Mouse (Mus musculus) lung, postnatal 10 days (tissue): ENCODE measurements at regions not wholly inside any gene's neighbourhood (a gene's known extent, or its start where the extent isn't known, plus 50 kb on each side); places are given as distances from the start of the nearest gene placed in this dataset.

Source experiments
- DNase-seq: peaks from one replicate; pipeline ENCODE4 v3.0.0; 2021

DNA sequence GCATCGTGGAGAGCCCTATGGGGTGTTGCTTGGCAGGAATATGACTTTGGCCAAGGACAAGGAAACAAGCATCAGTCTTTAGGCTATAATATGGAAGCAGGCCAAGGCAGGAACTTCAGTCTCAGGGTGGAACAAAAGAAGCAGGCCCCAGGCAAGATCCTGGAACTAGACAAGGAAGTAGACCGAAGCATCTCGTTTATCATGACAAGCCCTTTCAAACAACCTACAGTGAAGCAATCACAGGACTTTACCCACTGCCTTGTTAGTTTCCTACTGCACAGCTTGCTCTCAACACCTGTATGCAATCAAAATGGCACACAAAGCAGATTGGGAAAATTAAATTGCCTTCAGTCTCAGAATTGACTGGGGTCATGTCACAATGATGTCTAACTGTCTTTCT lies 163.2 kb upstream of the Gulp1 start:
- no peak for DNase-seq

DNA sequence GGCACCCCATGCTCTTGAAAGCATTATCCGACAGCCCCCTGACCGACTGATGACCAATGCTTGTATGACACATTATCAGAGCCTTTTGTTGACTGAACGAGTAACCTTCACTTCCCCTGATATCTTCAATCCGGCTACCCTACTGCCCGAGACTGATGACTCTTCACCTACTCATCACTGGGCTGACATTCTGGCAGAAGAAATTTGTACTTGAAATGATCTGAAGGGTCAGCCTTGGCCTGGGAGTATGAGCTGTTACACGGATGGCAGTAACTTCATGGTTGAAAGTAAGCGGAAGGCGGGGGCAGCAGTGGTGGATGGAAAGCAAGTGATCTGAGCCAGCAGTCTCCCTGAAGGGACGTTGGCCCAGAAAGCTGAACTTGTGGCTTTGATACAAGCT lies 159.2 kb upstream of the Gulp1 start:
- DNase-seq = no peak

DNA sequence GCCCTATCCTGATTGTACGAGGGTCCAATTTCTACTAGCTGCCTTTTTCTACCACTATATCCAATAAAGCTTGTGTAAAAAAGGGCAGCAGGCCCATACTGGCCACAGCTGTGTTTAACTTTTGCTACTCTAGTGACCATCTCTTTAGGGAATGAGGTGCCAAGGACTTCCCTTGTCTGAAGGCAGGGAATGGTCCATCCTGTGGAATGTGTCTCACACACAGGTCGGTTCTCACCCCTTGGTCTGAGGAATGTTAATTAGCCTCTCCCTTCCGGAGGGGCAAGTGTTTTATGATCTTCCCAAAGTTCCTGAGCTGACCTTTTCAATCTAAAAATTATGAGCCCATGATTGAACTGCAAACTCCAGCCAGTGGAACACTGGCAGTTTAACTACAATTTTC lies 155.8 kb upstream of the Gulp1 start:
- DNase-seq = no peak

DNA sequence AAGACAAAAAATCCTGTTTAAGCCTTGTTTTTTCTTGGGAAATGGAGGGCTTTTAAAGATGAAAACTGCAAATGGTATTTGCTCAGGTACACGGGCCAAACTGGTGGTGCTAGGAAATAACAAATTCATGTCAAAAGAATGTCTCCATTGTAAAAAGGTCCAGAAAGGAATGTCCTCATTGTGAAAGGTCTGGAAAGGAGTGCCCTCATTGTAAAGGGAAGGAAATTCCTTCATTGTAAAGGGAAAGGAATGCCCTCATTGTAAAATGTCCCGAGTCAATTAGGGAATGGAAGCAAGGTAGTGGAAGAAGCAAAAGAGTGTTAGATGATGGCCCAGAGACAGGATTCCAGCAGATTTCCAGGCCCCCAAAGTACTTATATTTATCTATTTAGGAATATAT lies 153.2 kb upstream of the Gulp1 start:
- DNase-seq = no peak

GRCm38 (mm10) chr1:44437822-44438221 lies 113.5 kb upstream of the Gulp1 start:
- DNase-seq = peak; percentile 1
